Mouse (Mus musculus) megakaryocyte, embryonic 14.5 days (primary cell): Measurements from ENCODE around the gene Camsap1.

Experiments
- FLI1 ChIP-seq: IDR thresholded peaks from 2 replicates; pipeline ENCODE4 v1.6.1; 2012; ENCODE audit warnings: low read length, inconsistent platforms, mixed read lengths
- GATA1 ChIP-seq: IDR thresholded peaks from 3 replicates; pipeline ENCODE4 v1.6.1; 2012; ENCODE audit warnings: mixed read lengths, low read length, inconsistent platforms, borderline replicate concordance

GRCm38 (mm10) chr2:26019923-26020322 is 36.8 kb upstream of the Camsap1 start:
- TF ChIP-seq GATA1 (no peak), FLI1 (no peak)
